Mouse (Mus musculus): Measurements from ENCODE around the gene BC049762. TPM values are rescaled to one million over a fixed set of nuclear protein-coding genes. Genes with fewer than 3 reads are reported as not detected.

The BC049762 gene
- 0.64 TPM in 1 of 2 replicates, not detected in the other for polyA plus RNA-seq (2015; fragmentation: Nextera tagmentation; extraction: Ambion mirVana)

GRCm38 (mm10) chr11:51262342-51263285 lies at the start of gene BC049762:
Gene BC049762, minus strand, starts transcription at chr11:51263046.
- Histone ChIP-seq H3K27ac (peak within 1 kb of the TSS; percentile 94), H3K4me2 (replicated peaks) (peak within 1 kb of the TSS; percentile 92), H3K4me3 (replicated peaks) (peak within 1 kb of the TSS; percentile 91), H3K36me3 (no peaks in the 10 kb centered on the region), H3K27me3 (replicated peaks) (no peaks in the 10 kb centered on the region), H3K9ac (peak within 1 kb of the TSS; percentile 98), H3K9me3 (no peaks in the 10 kb centered on the region), H3K4me1 (replicated peaks) (peaks cover 6% of the 10 kb centered on the region)
- peak; percentile 97 for ATAC-seq
- WGBS, result 7% methylated on average over 57 of the region's 57 CpGs

- no peak for ATAC-seq
- WGBS, result 78% methylated on average over 8 of the region's 8 CpGs
- Histone ChIP-seq H3K4me1 (replicated peaks) (no peaks in the 10 kb centered on the region), H3K27me3 (replicated peaks) (no peaks in the 10 kb centered on the region), H3K4me3 (replicated peaks) (no peak overlapping the region), H3K9me3 (no peaks in the 10 kb centered on the region), H3K36me3 (no peaks in the 10 kb centered on the region), H3K9ac (no peak overlapping the region), H3K4me2 (replicated peaks) (no peak overlapping the region), H3K27ac (no peak overlapping the region)
Observed at GRCm38 (mm10) chr11:51311846-51312245, 49.0 kb upstream of the BC049762 start.

GRCm38 (mm10) chr11:51308306-51308705 lies 45.5 kb upstream of the BC049762 start:
- Histone ChIP-seq H3K27me3 (replicated peaks) (no peaks in the 10 kb centered on the region), H3K9ac (no peak overlapping the region), H3K27ac (no peak overlapping the region), H3K4me2 (replicated peaks) (no peak overlapping the region), H3K4me1 (replicated peaks) (no peaks in the 10 kb centered on the region), H3K9me3 (no peaks in the 10 kb centered on the region), H3K36me3 (no peaks in the 10 kb centered on the region), H3K4me3 (replicated peaks) (no peak overlapping the region)
- ATAC-seq, result no peak
- WGBS, result 48% methylated on average over 5 of the region's 5 CpGs

GRCm38 (mm10) chr11:51303981-51304553 lies 41.2 kb upstream of the BC049762 start:
- 58% methylated on average over 12 of the region's 12 CpGs for WGBS
- no peak for ATAC-seq
- Histone ChIP-seq H3K9me3 (no peaks in the 10 kb centered on the region), H3K36me3 (no peaks in the 10 kb centered on the region), H3K4me2 (replicated peaks) (no peak overlapping the region), H3K4me3 (replicated peaks) (no peak overlapping the region), H3K27me3 (replicated peaks) (no peaks in the 10 kb centered on the region), H3K4me1 (replicated peaks) (no peaks in the 10 kb centered on the region), H3K27ac (no peak overlapping the region), H3K9ac (no peak overlapping the region)

GRCm38 (mm10) chr11:51302396-51302795 lies 39.5 kb upstream of the BC049762 start:
- WGBS, result 75% methylated on average over 5 of the region's 5 CpGs
- no peaks in the 10 kb centered on the region for H3K9me3 ChIP-seq
- no peak for ATAC-seq

GRCm38 (mm10) chr11:51298691-51299090 lies 35.8 kb upstream of the BC049762 start:
- Histone ChIP-seq H3K36me3 (no peaks in the 10 kb centered on the region), H3K4me1 (replicated peaks) (0 out of 2 replicates have a peak, but pooled peaks cover 3% of the 10 kb centered on the region), H3K4me2 (replicated peaks) (no peak overlapping the region), H3K9me3 (no peaks in the 10 kb centered on the region), H3K27me3 (replicated peaks) (no peaks in the 10 kb centered on the region), H3K4me3 (replicated peaks) (no peak overlapping the region), H3K9ac (no peak overlapping the region), H3K27ac (no peak overlapping the region)
- WGBS, result 90% methylated on average over 4 of the region's 4 CpGs
- no peak for ATAC-seq

More at GRCm38 (mm10) chr11:51302396-51302795, 39.5 kb upstream of the BC049762 start:
- Histone ChIP-seq H3K4me3 (replicated peaks) (no peak overlapping the region), H3K4me1 (replicated peaks) (no peaks in the 10 kb centered on the region), H3K27ac (no peak overlapping the region), H3K36me3 (no peaks in the 10 kb centered on the region), H3K9ac (no peak overlapping the region), H3K4me2 (replicated peaks) (no peak overlapping the region), H3K27me3 (replicated peaks) (no peaks in the 10 kb centered on the region)

GRCm38 (mm10) chr11:51295742-51296141 lies 32.9 kb upstream of the BC049762 start:
- no peaks in the 10 kb centered on the region for H3K27me3 ChIP-seq (replicated peaks)
- no peak for ATAC-seq
- 0 out of 2 replicates have a peak, but pooled peaks cover 8% of the 10 kb centered on the region for H3K4me1 ChIP-seq (replicated peaks)
- H3K9me3 ChIP-seq, result no peaks in the 10 kb centered on the region
- H3K9ac ChIP-seq, result no peak overlapping the region
- no peak overlapping the region for H3K27ac ChIP-seq
- H3K36me3 ChIP-seq, result no peaks in the 10 kb centered on the region
- WGBS, result 87% methylated on average over 3 of the region's 3 CpGs
- no peak overlapping the region for H3K4me2 ChIP-seq (replicated peaks)
- H3K4me3 ChIP-seq (replicated peaks), result no peak overlapping the region

GRCm38 (mm10) chr11:51293956-51294530 lies 31.2 kb upstream of the BC049762 start:
- Histone ChIP-seq H3K4me1 (replicated peaks) (0 out of 2 replicates have a peak, but pooled peaks cover 9% of the 10 kb centered on the region), H3K36me3 (no peaks in the 10 kb centered on the region), H3K9me3 (no peaks in the 10 kb centered on the region), H3K4me3 (replicated peaks) (no peak overlapping the region), H3K4me2 (replicated peaks) (no peak overlapping the region), H3K27ac (no peak overlapping the region), H3K27me3 (replicated peaks) (no peaks in the 10 kb centered on the region), H3K9ac (no peak overlapping the region)
- WGBS, result 58% methylated on average over 2 of the region's 2 CpGs
- ATAC-seq, result no peak

- no peaks in the 10 kb centered on the region for H3K9me3 ChIP-seq
- peak overlapping the region; percentile 74 for H3K4me3 ChIP-seq (replicated peaks)
- no peaks in the 10 kb centered on the region for H3K27me3 ChIP-seq (replicated peaks)
- H3K36me3 ChIP-seq, result no peaks in the 10 kb centered on the region
- H3K27ac ChIP-seq, result peak overlapping the region; percentile 81
- H3K4me1 ChIP-seq (replicated peaks), result 0 out of 2 replicates have a peak, but pooled peaks cover 11% of the 10 kb centered on the region
- peak overlapping the region; percentile 86 for H3K4me2 ChIP-seq (replicated peaks)
- WGBS, result 2% methylated on average over 51 of the region's 74 CpGs
- peak overlapping the region; percentile 66 for H3K9ac ChIP-seq
- peak; percentile 87 for ATAC-seq
Observed at GRCm38 (mm10) chr11:51290066-51290955, 27.5 kb upstream of the BC049762 start.

GRCm38 (mm10) chr11:51289564-51290041 lies 26.8 kb upstream of the BC049762 start, which contains the start of gene Col23a1:
Gene Col23a1, plus strand, starts transcription at chr11:51289920.
- Histone ChIP-seq H3K9ac (peak within 1 kb of the TSS; percentile 66), H3K27ac (peak within 1 kb of the TSS; percentile 81), H3K4me1 (replicated peaks) (0 out of 2 replicates have a peak, but pooled peaks cover 11% of the 10 kb centered on the region), H3K4me3 (replicated peaks) (peak within 1 kb of the TSS; percentile 74), H3K36me3 (0 out of 2 replicates have a peak, but pooled peaks cover 2% of the 10 kb centered on the region), H3K4me2 (replicated peaks) (peak within 1 kb of the TSS; percentile 86), H3K27me3 (replicated peaks) (no peaks in the 10 kb centered on the region), H3K9me3 (no peaks in the 10 kb centered on the region)
- peak; percentile 94 for ATAC-seq
- under 1% methylated on average over 31 of the region's 38 CpGs for WGBS

- no peaks in the 10 kb centered on the region for H3K4me1 ChIP-seq (replicated peaks)
- peaks cover 25% of the 10 kb centered on the region for H3K36me3 ChIP-seq
- no peaks in the 10 kb centered on the region for H3K27me3 ChIP-seq (replicated peaks)
- H3K4me2 ChIP-seq (replicated peaks), result no peak overlapping the region
- no peak overlapping the region for H3K4me3 ChIP-seq (replicated peaks)
- no peak overlapping the region for H3K9ac ChIP-seq
- no peak overlapping the region for H3K27ac ChIP-seq
- ATAC-seq, result no peak
- 92% methylated on average over 1 of the region's 1 CpGs for WGBS
- no peaks in the 10 kb centered on the region for H3K9me3 ChIP-seq
Observed at GRCm38 (mm10) chr11:51274418-51274817, 11.6 kb upstream of the BC049762 start.
